Mouse (Mus musculus): Measurements from ENCODE around the gene Nfatc4.

DNA sequence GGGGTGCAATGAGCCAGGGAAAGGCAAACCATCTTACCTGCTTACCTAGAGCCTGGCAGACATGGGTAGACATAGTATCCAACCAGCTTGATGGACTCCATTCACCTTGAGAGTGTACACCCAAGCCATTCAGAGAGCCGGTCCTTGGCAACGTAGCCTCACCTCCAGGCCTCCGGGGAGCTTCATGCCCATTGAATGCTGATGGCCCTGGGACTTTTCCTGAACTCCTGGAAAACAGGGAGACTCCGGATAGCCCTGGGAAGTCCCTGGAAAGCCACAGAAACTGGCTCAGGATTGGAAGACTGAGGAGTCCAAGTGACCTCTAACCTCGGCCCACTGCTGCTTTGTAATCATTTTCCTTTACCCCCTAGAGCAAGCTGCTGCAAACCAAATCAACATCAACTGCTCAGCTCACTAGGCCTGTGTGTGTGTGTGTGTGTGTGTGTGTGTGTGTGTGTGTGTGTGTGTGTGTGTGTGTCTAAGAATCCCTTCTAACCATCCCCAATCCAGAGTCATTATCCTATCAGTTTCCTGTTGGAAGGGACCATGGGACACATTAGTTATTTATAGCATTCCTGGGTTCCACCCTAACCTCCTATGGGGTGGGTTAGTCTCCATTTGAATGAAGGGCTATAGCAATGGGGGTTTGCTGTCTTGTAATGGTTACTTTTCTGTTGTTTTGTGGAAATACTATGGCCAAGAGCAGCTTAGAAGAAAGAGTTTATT is 12.0 kb downstream of the Nfatc4 start:
- TF ChIP-seq CTCF (IDR thresholded peaks at IDR 0.05; ENCODE audit: low read depth, low read length) (no peak), TAL1 (conservative IDR thresholded peaks at IDR 0.05; ENCODE audit: low read depth, low read length) (no peak)

All from G1E (cell line).